Mouse (Mus musculus): ENCODE data around the gene Hnrnpa1. TPM values are rescaled to one million over a fixed set of nuclear protein-coding genes. Genes with fewer than 3 reads are reported as not detected.
A peak's percentile ranks its signal among the peaks of the same experiment; 100 is the strongest.

Gene Hnrnpa1
- polyA plus RNA-seq, 1 experiment from 2014 or later = 1,035 TPM

- no peaks in the 10 kb centered on the region for H3K9me3 ChIP-seq (ENCODE audit: low read depth, low read length)
- peak; percentile 38 for TF ChIP-seq CTCF (IDR thresholded peaks at IDR 0.05; ENCODE audit: low read depth)
- no peak overlapping the region for H3K4me3 ChIP-seq (ENCODE audit: low read depth, low read length)
- H3K9ac ChIP-seq = no peak overlapping the region
- peak; percentile 45 for DNase-seq
- ATAC-seq (ENCODE audit: insufficient read depth) = no peak
- no peak overlapping the region for H3K4me2 ChIP-seq
- 50% methylated on average over 2 of the region's 2 CpGs for WGBS
- H3K4me1 ChIP-seq (ENCODE audit: insufficient read depth) = 0 out of 2 replicates have a peak, but pooled peaks cover 4% of the 10 kb centered on the region
- no peaks in the 10 kb centered on the region for H3K27me3 ChIP-seq (ENCODE audit: insufficient read depth, low read length)
- H3K36me3 ChIP-seq (ENCODE audit: insufficient read depth) = peaks cover 92% of the 10 kb centered on the region
- H3K27ac ChIP-seq (ENCODE audit: low read depth) = no peak overlapping the region
Measured at GRCm38 (mm10) chr15:103205156-103205555, 35.1 kb upstream of the Hnrnpa1 start.

- DNase-seq (peak; percentile 31), ATAC-seq (ENCODE audit: insufficient read depth) (no peak)
- WGBS = 28% methylated on average over 2 of the region's 2 CpGs
- peak overlapping the region; percentile 44 for H3K4me2 ChIP-seq
- H3K27ac ChIP-seq (ENCODE audit: low read depth) = peak overlapping the region; percentile 42
- no peaks in the 10 kb centered on the region for H3K9me3 ChIP-seq (ENCODE audit: low read depth, low read length)
- H3K36me3 ChIP-seq (ENCODE audit: insufficient read depth) = peaks cover 37% of the 10 kb centered on the region
- H3K9ac ChIP-seq = no peak overlapping the region
- H3K27me3 ChIP-seq (ENCODE audit: insufficient read depth, low read length) = no peaks in the 10 kb centered on the region
- peak overlapping the region; percentile 17 for H3K4me3 ChIP-seq (ENCODE audit: low read depth, low read length)
- no peak for TF ChIP-seq CTCF (IDR thresholded peaks at IDR 0.05; ENCODE audit: low read depth)
- peaks cover 7% of the 10 kb centered on the region; the same call in 1 of the 2 replicates for H3K4me1 ChIP-seq (ENCODE audit: insufficient read depth)
Measured at GRCm38 (mm10) chr15:103214149-103214548, 26.1 kb upstream of the Hnrnpa1 start.

GRCm38 (mm10) chr15:103214971-103215907 is 25.0 kb upstream of the Hnrnpa1 start:
- peak; percentile 97 for DNase-seq
- Histone ChIP-seq H3K4me2 (peak overlapping the region; percentile 65), H3K9ac (peak overlapping the region; percentile 46), H3K4me3 (ENCODE audit: low read depth, low read length) (peak overlapping the region; percentile 40), H3K27me3 (ENCODE audit: insufficient read depth, low read length) (no peaks in the 10 kb centered on the region), H3K9me3 (ENCODE audit: low read depth, low read length) (no peaks in the 10 kb centered on the region), H3K36me3 (ENCODE audit: insufficient read depth) (peaks cover 28% of the 10 kb centered on the region), H3K4me1 (ENCODE audit: insufficient read depth) (peaks cover 7% of the 10 kb centered on the region; the same call in 1 of the 2 replicates), H3K27ac (ENCODE audit: low read depth) (peak overlapping the region; percentile 92)
- WGBS = under 1% methylated on average over 15 of the region's 15 CpGs
- no peak for TF ChIP-seq CTCF (IDR thresholded peaks at IDR 0.05; ENCODE audit: low read depth)
- ATAC-seq (ENCODE audit: insufficient read depth) = peak; percentile 97

- Histone ChIP-seq H3K4me2 (peak overlapping the region; percentile 65), H3K9ac (peak overlapping the region; percentile 46; the same call in 1 of the 2 replicates), H3K4me1 (ENCODE audit: insufficient read depth) (peaks cover 9% of the 10 kb centered on the region; the same call in 1 of the 2 replicates), H3K9me3 (ENCODE audit: low read depth, low read length) (no peaks in the 10 kb centered on the region), H3K4me3 (ENCODE audit: low read depth, low read length) (peak overlapping the region; percentile 40; the same call in 1 of the 2 replicates), H3K36me3 (ENCODE audit: insufficient read depth) (peaks cover 22% of the 10 kb centered on the region), H3K27me3 (ENCODE audit: insufficient read depth, low read length) (no peaks in the 10 kb centered on the region), H3K27ac (ENCODE audit: low read depth) (peak overlapping the region; percentile 92)
- 18% methylated on average over 2 of the region's 2 CpGs for WGBS
- ATAC-seq (ENCODE audit: insufficient read depth) (peak; percentile 12; the same call in 1 of the 2 replicates), DNase-seq (no peak)
- no peak for TF ChIP-seq CTCF (IDR thresholded peaks at IDR 0.05; ENCODE audit: low read depth)
Measured at GRCm38 (mm10) chr15:103216052-103216451, 24.2 kb upstream of the Hnrnpa1 start.

GRCm38 (mm10) chr15:103220785-103221184 is 19.4 kb upstream of the Hnrnpa1 start:
- Histone ChIP-seq H3K27me3 (ENCODE audit: insufficient read depth, low read length) (no peaks in the 10 kb centered on the region), H3K9ac (no peak overlapping the region), H3K4me3 (ENCODE audit: low read depth, low read length) (no peak overlapping the region), H3K4me1 (ENCODE audit: insufficient read depth) (peaks cover 7% of the 10 kb centered on the region; the same call in 1 of the 2 replicates), H3K9me3 (ENCODE audit: low read depth, low read length) (no peaks in the 10 kb centered on the region), H3K36me3 (ENCODE audit: insufficient read depth) (0 out of 2 replicates have a peak, but pooled peaks cover 7% of the 10 kb centered on the region), H3K27ac (ENCODE audit: low read depth) (peak overlapping the region; percentile 56; the same call in 1 of the 2 replicates), H3K4me2 (peak overlapping the region; percentile 0; the same call in 1 of the 2 replicates)
- peak; percentile 43; the same call in 1 of the 2 replicates for ATAC-seq (ENCODE audit: insufficient read depth)
- WGBS = 11% methylated on average over 3 of the region's 3 CpGs
- no peak for TF ChIP-seq CTCF (IDR thresholded peaks at IDR 0.05; ENCODE audit: low read depth)
- DNase-seq = peak; percentile 66

GRCm38 (mm10) chr15:103221386-103221785 is 18.8 kb upstream of the Hnrnpa1 start:
- TF ChIP-seq CTCF (IDR thresholded peaks at IDR 0.05; ENCODE audit: low read depth) = no peak
- H3K4me3 ChIP-seq (ENCODE audit: low read depth, low read length) = no peak overlapping the region
- H3K36me3 ChIP-seq (ENCODE audit: insufficient read depth) = 0 out of 2 replicates have a peak, but pooled peaks cover 7% of the 10 kb centered on the region
- no peak overlapping the region for H3K9ac ChIP-seq
- H3K4me2 ChIP-seq = no peak overlapping the region
- H3K27me3 ChIP-seq (ENCODE audit: insufficient read depth, low read length) = no peaks in the 10 kb centered on the region
- ATAC-seq (ENCODE audit: insufficient read depth) (no peak), DNase-seq (no peak)
- peak overlapping the region; percentile 56; the same call in 1 of the 2 replicates for H3K27ac ChIP-seq (ENCODE audit: low read depth)
- H3K4me1 ChIP-seq (ENCODE audit: insufficient read depth) = 0 out of 2 replicates have a peak, but pooled peaks cover 3% of the 10 kb centered on the region
- WGBS = 76% methylated on average over 1 of the region's 1 CpGs
- no peaks in the 10 kb centered on the region for H3K9me3 ChIP-seq (ENCODE audit: low read depth, low read length)

GRCm38 (mm10) chr15:103224161-103224560 is 16.1 kb upstream of the Hnrnpa1 start:
- ATAC-seq (ENCODE audit: insufficient read depth) (no peak), DNase-seq (no peak)
- Histone ChIP-seq H3K4me3 (ENCODE audit: low read depth, low read length) (no peak overlapping the region), H3K4me2 (no peak overlapping the region), H3K9ac (no peak overlapping the region), H3K4me1 (ENCODE audit: insufficient read depth) (peaks cover 12% of the 10 kb centered on the region; the same call in 1 of the 2 replicates), H3K36me3 (ENCODE audit: insufficient read depth) (0 out of 2 replicates have a peak, but pooled peaks cover 7% of the 10 kb centered on the region), H3K27me3 (ENCODE audit: insufficient read depth, low read length) (no peaks in the 10 kb centered on the region), H3K9me3 (ENCODE audit: low read depth, low read length) (no peaks in the 10 kb centered on the region), H3K27ac (ENCODE audit: low read depth) (no peak overlapping the region)
- WGBS = 85% methylated on average over 2 of the region's 2 CpGs
- no peak for TF ChIP-seq CTCF (IDR thresholded peaks at IDR 0.05; ENCODE audit: low read depth)
